Mouse (Mus musculus) C2C12 (cell line): Measurements from ENCODE around the gene Mrnip.

Source experiments
- CTCF ChIP-seq: IDR thresholded peaks from one replicate; pipeline ENCODE4 v1.5.1; 2011; ENCODE audit not compliant: control insufficient read depth, insufficient read depth, insufficient read length
- FOSL1 ChIP-seq: IDR thresholded peaks from one replicate; pipeline ENCODE4 v1.8.0; 2011; ENCODE audit warnings: mild to moderate bottlenecking, low read length; ENCODE audit not compliant: poor library complexity, insufficient read depth, severe bottlenecking
- MAX ChIP-seq: IDR thresholded peaks from one replicate; pipeline ENCODE4 v1.6.1; 2011; ENCODE audit warnings: mild to moderate bottlenecking, control low read depth
- USF1 ChIP-seq: IDR thresholded peaks from one replicate; pipeline ENCODE4 v1.6.1; 2011; ENCODE audit warnings: low read depth, mild to moderate bottlenecking, control low read depth, moderate library complexity

DNA sequence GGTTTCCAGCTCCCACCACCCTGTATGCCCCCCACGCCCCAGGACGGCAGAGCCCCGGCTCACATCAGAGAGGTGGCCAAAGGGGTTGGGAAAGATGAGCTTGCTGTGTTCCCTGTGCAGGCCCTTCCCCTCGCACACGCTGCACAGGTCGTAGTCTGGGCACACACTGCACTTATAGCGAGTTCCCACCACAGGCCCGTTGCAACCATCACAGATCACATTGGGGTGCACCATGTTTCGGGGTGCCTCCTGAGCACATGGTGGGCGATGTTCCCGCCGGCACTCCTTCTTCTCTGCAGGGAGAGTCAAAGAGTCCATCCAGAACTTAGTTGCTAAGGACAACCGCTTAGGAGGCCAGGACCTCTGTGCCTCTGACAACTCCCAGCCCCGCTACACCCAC is 33.1 kb downstream of the Mrnip start:
- TF ChIP-seq MAX (no peak), CTCF (no peak), USF1 (no peak), FOSL1 (no peak)
